Mouse (Mus musculus) B cell, adult (primary cell): ENCODE results near the gene Dcbld2. TPM values are rescaled to one million over a fixed set of nuclear protein-coding genes. Genes with fewer than 3 reads are reported as not detected.

Experiments
- total RNA-seq: library from RNA; stranded (reverse); gene quantifications from 4 replicates; pipeline ENCODE4 v1.2.4, GENCODE M21; 2023; ENCODE audit not compliant: inconsistent age

Gene Dcbld2
- 0.94 to 2.1 TPM (median 1.3 TPM) in 4 replicates for total RNA-seq

DNA sequence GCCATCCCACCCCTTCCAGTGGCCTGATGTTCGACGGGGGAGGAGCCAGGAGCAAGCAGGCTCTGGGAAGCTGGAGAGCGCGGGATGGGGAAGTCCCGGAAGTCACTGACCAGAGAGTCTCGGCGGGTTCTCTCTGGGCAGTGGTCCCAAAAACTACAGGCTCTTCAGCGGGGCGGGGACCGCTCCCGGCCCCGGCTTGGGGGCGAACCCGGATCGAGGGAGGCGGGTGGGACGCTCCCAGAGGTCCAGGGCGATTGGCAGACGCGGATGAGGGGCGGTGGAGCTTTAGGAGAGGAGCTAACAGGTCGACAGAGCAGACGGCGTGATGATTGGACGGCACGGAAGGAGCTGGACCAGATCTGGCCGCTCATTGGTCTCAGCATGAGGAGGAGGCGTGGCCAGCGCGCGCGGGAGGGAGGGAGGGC is at the start of gene Dcbld2:
Gene Dcbld2 (plus strand): TSS at position 382 of the 425 bp plus-strand sequence.

Other genes starting within 250 kb of the Dcbld2 start
- 76.6 to 95.6 TPM (median 83.2 TPM) in 4 replicates for gene St3gal6, start 115.8 kb downstream of the Dcbld2 start, total RNA-seq
- not detected in 4 replicates for gene Gm813, start 208.5 kb downstream of the Dcbld2 start, total RNA-seq
- not detected in 4 replicates for gene E330017A01Rik, start 230.3 kb downstream of the Dcbld2 start, total RNA-seq